Mouse (Mus musculus): Measurements from ENCODE around the gene Itga6. TPM values are rescaled to one million over a fixed set of nuclear protein-coding genes. Genes with fewer than 3 reads are reported as not detected.

The Itga6 gene
- polyA plus RNA-seq, 1 experiment from 2014 or later, result 30.7 TPM

DNA sequence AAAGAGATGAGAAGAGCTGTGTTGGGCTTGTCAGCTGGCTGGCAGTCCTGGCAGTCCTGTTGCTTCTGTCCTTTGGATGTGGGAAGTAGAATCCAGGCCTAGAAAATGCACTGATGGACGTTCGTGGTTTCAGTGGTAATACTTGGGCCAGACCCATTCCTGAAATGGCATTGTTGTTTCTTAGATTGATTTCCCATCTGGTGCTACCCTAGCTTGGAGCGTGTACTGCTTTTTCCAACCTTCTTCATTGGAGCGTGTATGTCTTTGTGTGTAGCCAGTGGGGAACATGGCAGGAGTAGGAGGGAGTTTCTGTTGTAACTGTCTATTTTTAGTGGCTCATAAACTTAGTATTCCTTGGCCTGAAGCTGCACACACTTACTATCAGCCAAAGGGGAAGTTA lies 10.3 kb downstream of the Itga6 start:
- DNase-seq (ENCODE audit: low spot score), result no peak
- Histone ChIP-seq H3K36me3 (replicated peaks) (no peaks in the 10 kb centered on the region), H3K27me3 (replicated peaks; ENCODE audit: low read depth, poor library complexity, severe bottlenecking) (no peaks in the 10 kb centered on the region), H3K9me3 (no peaks in the 10 kb centered on the region), H3K4me1 (peaks cover 35% of the 10 kb centered on the region), H3K27ac (replicated peaks) (no peak overlapping the region), H3K4me3 (no peak overlapping the region)
- WGBS, result 91% methylated on average over 4 of the region's 4 CpGs

DNA sequence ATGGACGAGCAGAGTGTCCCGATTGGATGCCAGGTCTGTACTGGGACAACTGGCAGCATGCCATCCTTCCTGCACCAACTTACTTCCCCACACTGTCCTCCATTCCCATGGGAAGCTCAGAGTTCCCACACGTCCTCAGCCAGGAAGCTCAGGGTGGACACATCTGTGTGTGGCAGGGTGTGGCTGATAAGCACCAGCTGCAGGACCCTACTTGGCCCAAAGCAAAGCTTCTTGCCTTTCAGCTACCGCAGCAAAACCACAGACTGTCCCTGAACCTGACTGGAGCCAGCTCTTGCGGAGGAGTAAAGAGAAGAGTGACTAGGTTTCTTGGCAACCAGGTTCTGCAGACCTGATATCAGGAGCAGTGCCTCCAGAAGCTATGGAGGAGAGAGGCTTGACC lies 11.7 kb downstream of the Itga6 start:
- Histone ChIP-seq H3K27me3 (replicated peaks; ENCODE audit: low read depth, poor library complexity, severe bottlenecking) (no peaks in the 10 kb centered on the region), H3K4me3 (no peak overlapping the region), H3K27ac (replicated peaks) (no peak overlapping the region), H3K9me3 (no peaks in the 10 kb centered on the region), H3K36me3 (replicated peaks) (no peaks in the 10 kb centered on the region), H3K4me1 (peaks cover 26% of the 10 kb centered on the region)
- DNase-seq (ENCODE audit: low spot score), result no peak
- 75% methylated on average over 5 of the region's 5 CpGs for WGBS

DNA sequence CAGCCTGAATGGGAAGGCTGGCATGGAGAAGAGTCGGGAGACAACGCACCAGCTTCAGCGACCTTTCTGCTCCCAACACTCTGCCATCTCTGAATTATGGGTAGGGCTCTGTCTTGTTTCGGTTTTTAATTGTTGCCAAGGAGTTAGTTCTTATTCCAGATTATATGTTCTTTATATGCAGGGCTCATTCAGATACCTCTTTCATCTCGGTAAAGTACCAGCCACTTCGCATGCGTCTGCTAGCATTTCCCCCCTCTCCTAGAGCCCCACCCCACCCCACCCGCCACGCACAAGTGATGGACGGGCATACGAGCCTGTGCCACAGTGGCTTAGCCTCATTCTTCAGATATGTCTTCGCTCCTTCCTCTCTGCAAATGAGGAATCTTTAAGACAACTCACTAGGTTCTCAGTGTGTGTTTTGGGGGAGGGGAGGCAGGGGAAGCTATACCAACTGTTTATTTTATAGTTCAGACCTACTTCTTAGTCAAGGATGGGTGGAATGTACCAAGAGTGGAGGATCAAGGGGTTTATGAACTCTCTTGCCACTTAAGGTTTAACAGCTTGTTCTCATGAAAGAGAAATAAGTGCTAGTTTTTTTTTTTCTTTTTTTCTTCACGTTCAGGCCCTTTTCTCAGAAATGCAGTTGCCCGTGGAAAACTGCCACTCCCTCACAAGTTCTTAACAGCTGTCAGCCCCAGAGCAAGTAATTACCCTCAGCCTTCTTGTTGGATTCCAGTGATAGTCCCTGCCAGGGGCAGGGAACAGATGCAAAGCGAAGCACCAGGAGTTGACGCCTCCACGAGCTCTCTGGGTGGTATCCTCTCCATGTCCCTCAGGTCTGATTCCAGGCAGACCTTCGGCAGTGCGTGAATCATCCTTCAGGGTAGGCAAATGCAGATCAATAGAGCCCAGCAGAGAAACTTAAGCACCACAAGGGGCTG lies 13.4 kb downstream of the Itga6 start:
- WGBS, result 57% methylated on average over 19 of the region's 19 CpGs
- Histone ChIP-seq H3K9me3 (no peaks in the 10 kb centered on the region), H3K4me3 (no peak overlapping the region), H3K4me1 (peaks cover 20% of the 10 kb centered on the region), H3K36me3 (replicated peaks) (no peaks in the 10 kb centered on the region), H3K27ac (replicated peaks) (no peak overlapping the region), H3K27me3 (replicated peaks; ENCODE audit: low read depth, poor library complexity, severe bottlenecking) (no peaks in the 10 kb centered on the region)
- DNase-seq (ENCODE audit: low spot score), result peak; percentile 15

DNA sequence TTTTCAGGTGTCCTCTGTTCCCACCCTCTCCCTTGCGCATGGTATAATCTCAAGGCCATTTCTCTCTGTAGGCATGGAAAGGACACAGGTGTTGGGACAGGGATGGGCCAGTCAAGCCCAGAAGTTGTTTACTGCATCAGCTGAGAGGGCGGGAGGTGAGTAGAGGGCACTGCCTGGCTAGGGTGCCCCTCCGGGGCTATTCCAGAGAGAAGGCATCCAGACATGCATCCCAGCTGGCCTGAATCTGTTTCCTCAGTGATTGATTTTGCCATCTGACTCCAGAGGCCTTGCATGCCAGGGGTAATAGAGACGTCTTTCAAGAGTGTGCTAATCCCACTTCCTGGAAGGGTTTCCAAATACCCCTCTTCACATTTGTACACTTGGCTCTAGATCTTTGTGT lies 14.7 kb downstream of the Itga6 start:
- Histone ChIP-seq H3K27ac (replicated peaks) (no peak overlapping the region), H3K36me3 (replicated peaks) (no peaks in the 10 kb centered on the region), H3K4me3 (no peak overlapping the region), H3K27me3 (replicated peaks; ENCODE audit: low read depth, poor library complexity, severe bottlenecking) (no peaks in the 10 kb centered on the region), H3K4me1 (peaks cover 25% of the 10 kb centered on the region), H3K9me3 (no peaks in the 10 kb centered on the region)
- 75% methylated on average over 4 of the region's 4 CpGs for WGBS
- DNase-seq (ENCODE audit: low spot score), result no peak

DNA sequence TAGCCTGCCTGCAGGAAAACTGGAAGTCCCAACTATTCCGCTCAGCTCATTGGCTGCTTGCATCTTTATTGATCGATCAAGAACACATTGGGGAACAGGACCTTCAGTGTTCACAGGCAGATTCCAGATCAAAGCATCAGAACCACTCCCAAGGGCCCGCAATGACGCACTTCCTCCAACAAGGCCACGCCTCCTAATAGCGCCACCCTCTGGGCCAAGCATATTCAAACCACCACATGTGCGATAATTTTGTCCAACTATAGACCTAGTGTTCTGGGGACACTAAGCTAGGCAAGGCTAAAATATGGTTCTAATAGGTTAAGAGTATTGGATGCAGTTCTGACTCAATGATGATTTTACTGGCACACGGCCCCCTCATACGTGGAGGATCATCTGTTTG lies 15.7 kb downstream of the Itga6 start:
- no peak for DNase-seq (ENCODE audit: low spot score)
- no peaks in the 10 kb centered on the region for H3K27me3 ChIP-seq (replicated peaks; ENCODE audit: low read depth, poor library complexity, severe bottlenecking)
- no peak overlapping the region for H3K4me3 ChIP-seq
- WGBS, result 95% methylated on average over 9 of the region's 9 CpGs
- no peaks in the 10 kb centered on the region for H3K9me3 ChIP-seq
- no peak overlapping the region for H3K27ac ChIP-seq (replicated peaks)
- no peaks in the 10 kb centered on the region for H3K36me3 ChIP-seq (replicated peaks)
- H3K4me1 ChIP-seq, result peaks cover 28% of the 10 kb centered on the region

DNA sequence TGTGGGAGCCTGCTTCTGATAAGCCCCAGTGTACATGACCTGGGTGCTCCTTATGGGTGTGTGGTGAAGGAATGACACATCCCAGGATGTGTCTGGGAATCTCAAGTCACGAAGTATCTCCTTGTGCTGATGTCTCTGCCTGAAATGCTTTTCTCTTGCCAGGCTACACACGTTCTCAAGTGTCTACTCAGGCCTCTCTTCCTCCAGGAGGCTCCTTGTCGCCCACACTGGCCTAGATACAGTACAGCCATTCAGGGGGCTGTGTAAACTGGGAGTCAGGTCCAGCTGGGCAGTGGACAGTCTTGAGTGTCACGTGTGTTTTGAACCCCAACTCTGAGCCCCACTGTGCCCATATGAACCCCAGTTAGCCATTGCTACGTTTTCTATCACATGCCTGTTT lies 19.1 kb downstream of the Itga6 start:
- no peaks in the 10 kb centered on the region for H3K9me3 ChIP-seq
- H3K4me3 ChIP-seq, result no peak overlapping the region
- no peak overlapping the region for H3K27ac ChIP-seq (replicated peaks)
- WGBS, result 75% methylated on average over 5 of the region's 5 CpGs
- H3K27me3 ChIP-seq (replicated peaks; ENCODE audit: low read depth, poor library complexity, severe bottlenecking), result no peaks in the 10 kb centered on the region
- no peaks in the 10 kb centered on the region for H3K36me3 ChIP-seq (replicated peaks)
- peaks cover 12% of the 10 kb centered on the region; the same call in 1 of the 2 replicates for H3K4me1 ChIP-seq
- no peak for DNase-seq (ENCODE audit: low spot score)

DNA sequence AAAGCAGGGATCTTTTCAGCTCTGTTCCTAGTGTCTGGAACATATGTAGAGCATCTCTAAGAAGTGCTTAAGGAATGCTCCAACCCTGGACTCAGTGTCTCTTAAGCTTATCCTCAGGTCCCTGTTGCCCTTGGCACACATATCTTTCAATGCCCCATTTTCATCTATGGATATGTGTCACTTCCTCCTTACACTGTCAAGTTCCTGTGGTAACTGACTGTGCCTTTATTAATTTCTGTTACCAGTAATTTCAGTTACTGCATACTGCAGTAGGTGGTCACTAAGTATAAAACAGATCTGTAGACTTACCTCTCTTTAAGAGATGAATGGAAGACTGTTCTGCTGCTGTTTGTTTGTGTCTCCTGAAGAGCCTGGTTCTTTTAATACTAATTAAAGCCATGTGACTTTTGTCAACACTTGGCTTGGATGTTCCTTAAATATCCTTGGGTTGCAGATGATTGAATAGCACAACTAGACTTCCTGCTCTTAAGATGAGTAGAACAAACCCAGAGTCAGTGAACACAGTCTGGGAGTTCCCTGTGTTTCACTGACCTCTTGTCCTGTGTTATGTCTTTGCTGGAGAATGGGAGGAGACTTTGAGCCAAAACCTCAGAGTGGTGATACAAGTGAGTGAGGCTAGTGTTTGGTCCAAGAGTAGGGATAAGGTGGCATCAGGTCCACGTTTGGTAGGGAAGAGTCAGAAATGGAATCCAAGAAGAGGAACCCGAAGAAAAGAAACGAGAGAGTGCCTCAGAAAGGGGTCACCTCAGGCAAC lies 19.7 kb downstream of the Itga6 start:
- H3K36me3 ChIP-seq (replicated peaks), result no peaks in the 10 kb centered on the region
- no peak for DNase-seq (ENCODE audit: low spot score)
- WGBS, result 75% methylated on average over 3 of the region's 3 CpGs
- H3K4me1 ChIP-seq, result peaks cover 9% of the 10 kb centered on the region; the same call in 1 of the 2 replicates
- no peak overlapping the region for H3K4me3 ChIP-seq
- no peaks in the 10 kb centered on the region for H3K27me3 ChIP-seq (replicated peaks; ENCODE audit: low read depth, poor library complexity, severe bottlenecking)
- no peak overlapping the region for H3K27ac ChIP-seq (replicated peaks)
- no peaks in the 10 kb centered on the region for H3K9me3 ChIP-seq

DNA sequence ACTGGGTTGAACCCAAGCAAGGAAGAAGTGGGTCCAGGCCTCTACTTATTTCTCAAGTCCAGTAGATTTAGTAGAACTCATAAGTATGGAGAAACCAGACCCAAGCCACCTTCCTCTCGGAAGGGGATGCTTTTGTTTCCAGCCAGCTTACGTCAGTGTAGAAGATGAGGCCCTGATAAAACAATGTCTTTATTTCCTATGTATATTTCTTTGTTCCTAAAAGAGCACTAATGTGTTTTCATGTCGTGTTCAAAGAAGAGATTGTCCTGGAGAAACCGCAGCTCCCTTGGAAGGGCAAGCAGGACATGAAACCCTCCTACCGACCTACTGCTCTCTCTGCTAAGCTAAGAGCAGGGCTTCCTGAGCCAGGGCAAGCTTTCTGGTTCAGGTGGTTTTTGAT lies 20.6 kb downstream of the Itga6 start:
- peaks cover 8% of the 10 kb centered on the region; the same call in 1 of the 2 replicates for H3K4me1 ChIP-seq
- DNase-seq (ENCODE audit: low spot score), result no peak
- no peaks in the 10 kb centered on the region for H3K9me3 ChIP-seq
- H3K27ac ChIP-seq (replicated peaks), result no peak overlapping the region
- 84% methylated on average over 5 of the region's 5 CpGs for WGBS
- H3K27me3 ChIP-seq (replicated peaks; ENCODE audit: low read depth, poor library complexity, severe bottlenecking), result no peaks in the 10 kb centered on the region
- no peak overlapping the region for H3K4me3 ChIP-seq
- no peaks in the 10 kb centered on the region for H3K36me3 ChIP-seq (replicated peaks)

DNA sequence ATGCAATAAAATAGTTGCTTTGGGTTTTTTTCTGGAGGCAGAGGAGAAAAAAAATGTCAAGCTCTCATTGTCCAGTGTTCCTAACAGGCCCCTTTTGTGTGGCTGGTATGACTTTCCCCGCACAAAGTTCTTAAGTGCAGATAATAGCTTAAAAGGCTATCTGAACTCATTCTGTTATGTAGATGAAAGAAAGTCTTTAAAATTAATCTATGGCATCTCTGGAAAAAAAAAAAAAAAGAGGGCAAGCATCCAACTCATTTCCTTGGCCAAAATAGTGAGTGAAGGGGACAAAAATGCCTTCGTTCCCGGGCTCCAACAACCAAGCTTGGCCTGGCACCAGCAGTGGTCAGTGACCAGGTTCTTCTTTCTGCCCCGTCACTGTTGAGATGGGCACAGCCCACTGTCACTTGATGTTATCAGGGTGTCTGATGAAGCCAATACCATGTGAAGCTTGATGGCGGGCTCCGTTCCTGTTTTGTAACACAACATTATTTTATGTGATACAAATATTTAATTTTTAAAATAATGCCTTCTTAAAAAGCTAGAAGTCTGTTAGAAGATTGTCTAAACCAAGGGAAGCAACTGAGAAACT lies 21.7 kb downstream of the Itga6 start:
- 92% methylated on average over 6 of the region's 6 CpGs for WGBS
- H3K27ac ChIP-seq (replicated peaks), result no peak overlapping the region
- no peak for DNase-seq (ENCODE audit: low spot score)
- H3K27me3 ChIP-seq (replicated peaks; ENCODE audit: low read depth, poor library complexity, severe bottlenecking), result no peaks in the 10 kb centered on the region
- peaks cover 8% of the 10 kb centered on the region; the same call in 1 of the 2 replicates for H3K4me1 ChIP-seq
- no peaks in the 10 kb centered on the region for H3K9me3 ChIP-seq
- H3K36me3 ChIP-seq (replicated peaks), result no peaks in the 10 kb centered on the region
- no peak overlapping the region for H3K4me3 ChIP-seq

DNA sequence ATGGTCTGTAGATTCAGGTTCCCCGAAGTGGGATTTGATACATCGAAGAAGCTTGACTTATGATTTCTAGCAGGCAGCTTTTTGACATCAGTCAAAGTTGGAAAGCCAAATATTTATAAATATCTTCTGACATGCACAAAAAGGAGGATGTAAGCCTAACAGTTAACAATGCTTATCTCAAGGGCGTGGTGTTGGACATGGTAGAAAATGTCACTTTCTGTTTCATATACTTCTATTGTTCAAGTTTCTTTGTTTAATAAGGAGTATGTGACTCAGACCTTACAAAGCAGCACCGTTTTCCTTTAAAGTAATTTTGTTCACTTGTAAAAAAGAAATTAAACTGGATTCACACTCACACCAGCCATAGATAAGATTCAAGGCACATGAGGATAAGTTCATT lies 26.3 kb downstream of the Itga6 start:
- WGBS, result 93% methylated on average over 4 of the region's 4 CpGs

DNA sequence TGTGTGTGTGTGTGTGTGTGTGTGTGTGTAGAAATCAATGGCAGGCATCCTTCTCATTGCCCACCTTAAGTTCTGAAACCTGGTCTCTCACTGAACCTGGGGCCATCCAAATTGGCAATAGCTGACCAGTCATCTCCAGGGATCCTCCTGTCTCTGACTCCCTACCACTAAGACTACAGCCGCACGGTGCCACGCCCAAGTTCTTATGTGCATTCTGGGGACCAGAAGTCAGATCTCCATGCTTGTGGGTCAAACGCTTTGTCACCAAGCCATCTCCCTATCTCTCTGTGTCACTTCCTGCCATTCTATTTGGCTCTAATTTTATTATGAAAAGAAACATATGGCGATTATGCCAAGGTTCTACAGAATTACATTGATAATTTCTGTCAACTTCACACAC lies 28.3 kb downstream of the Itga6 start:
- Histone ChIP-seq H3K27ac (replicated peaks) (no peak overlapping the region), H3K9me3 (no peaks in the 10 kb centered on the region), H3K27me3 (replicated peaks; ENCODE audit: low read depth, poor library complexity, severe bottlenecking) (no peaks in the 10 kb centered on the region), H3K4me3 (no peak overlapping the region), H3K4me1 (peaks cover 14% of the 10 kb centered on the region), H3K36me3 (replicated peaks) (no peaks in the 10 kb centered on the region)
- DNase-seq (ENCODE audit: low spot score), result no peak
- 91% methylated on average over 5 of the region's 5 CpGs for WGBS

More for the DNA sequence above, 26.3 kb downstream of the Itga6 start:
- Histone ChIP-seq H3K27ac (replicated peaks) (no peak overlapping the region), H3K27me3 (replicated peaks; ENCODE audit: low read depth, poor library complexity, severe bottlenecking) (no peaks in the 10 kb centered on the region), H3K36me3 (replicated peaks) (no peaks in the 10 kb centered on the region), H3K9me3 (no peaks in the 10 kb centered on the region), H3K4me1 (peaks cover 14% of the 10 kb centered on the region), H3K4me3 (no peak overlapping the region)
- no peak for DNase-seq (ENCODE audit: low spot score)

DNA sequence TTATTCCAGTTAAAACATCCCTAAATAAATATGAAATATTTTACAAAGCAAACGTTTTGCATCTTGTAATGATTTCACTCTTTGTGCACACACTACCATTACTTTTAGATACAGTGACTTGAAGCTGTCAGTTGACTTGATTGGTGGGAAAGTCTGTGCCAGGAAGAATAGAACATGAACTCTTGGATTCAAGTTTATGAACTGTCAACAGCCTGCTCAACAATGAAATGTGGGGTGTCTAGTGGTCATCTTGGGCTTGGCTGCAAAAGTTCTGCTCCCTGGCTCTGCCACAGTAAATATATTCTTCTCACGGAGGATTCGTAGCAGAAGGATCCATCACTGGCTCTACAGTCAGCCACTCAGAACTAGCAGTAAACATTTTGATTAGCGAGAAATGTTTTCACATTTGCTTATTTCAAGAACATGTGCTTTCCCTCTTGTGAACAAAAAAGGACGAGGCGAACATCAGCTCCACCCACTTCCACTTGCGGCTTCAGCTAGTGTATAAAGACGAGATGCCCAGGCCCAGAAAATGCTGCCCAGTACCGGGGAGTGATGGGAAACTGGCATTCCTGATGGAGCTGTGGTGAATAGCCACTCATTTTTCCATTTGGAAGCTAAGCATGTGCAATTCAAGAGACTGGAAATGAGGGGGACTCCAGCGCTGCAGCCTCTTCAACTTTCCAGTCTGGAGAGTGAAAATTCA lies 29.0 kb downstream of the Itga6 start:
- 80% methylated on average over 10 of the region's 10 CpGs for WGBS
- no peaks in the 10 kb centered on the region for H3K36me3 ChIP-seq (replicated peaks)
- no peak for DNase-seq (ENCODE audit: low spot score)
- H3K9me3 ChIP-seq, result no peaks in the 10 kb centered on the region
- peaks cover 16% of the 10 kb centered on the region for H3K4me1 ChIP-seq
- no peak overlapping the region for H3K4me3 ChIP-seq
- no peaks in the 10 kb centered on the region for H3K27me3 ChIP-seq (replicated peaks; ENCODE audit: low read depth, poor library complexity, severe bottlenecking)
- no peak overlapping the region for H3K27ac ChIP-seq (replicated peaks)

Data from embryonic facial prominence, embryonic 10.5 days (tissue).